Mouse (Mus musculus) cerebellum, adult (tissue): ENCODE results near the gene Cypt4.
"Not testable (repeated sequence)": the region's sequence is repeated elsewhere in the genome, so short reads cannot be mapped to it uniquely, and the experiment has no call there.

Source experiments
- ATAC-seq: cut with Nextera tagmentation; 2 replicates; pipeline ENCODE4 v1.9.2; 2017; ENCODE audit warnings: mild to moderate bottlenecking, moderate library complexity, mixed read lengths; ENCODE audit not compliant: insufficient number of reproducible peaks, low FRiP score, low TSS enrichment

Cypt4 gene

DNA sequence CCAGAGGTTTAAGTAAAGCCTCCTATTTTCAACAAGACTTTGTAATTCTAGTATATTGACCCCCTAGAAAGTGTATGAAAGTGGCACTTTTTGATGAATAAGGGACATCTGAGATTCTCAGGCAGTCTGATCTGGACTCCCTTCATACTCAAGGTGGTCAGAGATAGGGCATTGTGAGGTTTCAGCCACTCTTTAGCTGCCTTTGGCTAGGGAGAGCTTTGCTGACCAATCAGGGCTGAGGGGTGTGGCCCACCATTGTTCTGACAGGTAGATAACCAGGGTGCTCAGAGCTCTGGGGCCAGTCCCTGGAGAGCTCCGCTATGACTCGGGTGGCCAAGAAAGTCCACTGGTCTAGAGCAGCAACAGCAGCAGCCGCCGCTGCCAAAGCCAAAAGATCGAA is at the start of gene Cypt4:
Gene Cypt4, plus strand, starts transcription at position 301 of the 400 bp plus-strand sequence.
- ATAC-seq = no peak

DNA sequence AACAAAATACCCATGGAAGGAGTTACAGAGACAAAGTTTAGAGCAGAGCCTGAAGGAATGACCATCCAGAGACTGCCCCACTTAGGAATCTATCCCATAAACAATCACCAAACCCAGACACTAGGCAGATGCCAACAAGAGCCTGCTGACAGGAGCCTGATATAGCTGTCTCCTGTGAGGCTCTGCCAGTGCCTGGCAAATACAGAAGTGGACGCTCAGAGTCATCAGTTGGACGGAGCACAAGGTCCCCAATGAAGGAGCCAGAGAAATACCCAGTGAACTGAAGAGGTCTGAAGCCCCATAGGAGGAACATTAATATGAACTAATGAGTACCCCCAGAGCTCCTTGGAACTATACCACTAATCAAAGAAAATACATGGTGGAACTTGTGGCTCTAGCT is 12.3 kb downstream of the Cypt4 start:
- not testable (repeated sequence) for ATAC-seq
